Mouse (Mus musculus) kidney, adult 2 months (tissue): Measurements from ENCODE around the gene S1pr2.

Experiments
- CTCF ChIP-seq: fragments of 200-500 bp; conservative IDR thresholded peaks from 2 replicates; pipeline ENCODE4 v1.5.1; 2011; ENCODE audit warnings: low read depth, mild to moderate bottlenecking, control low read depth, low read length, moderate library complexity, mixed read lengths; ENCODE audit not compliant: insufficient read depth, insufficient read length
- POLR2A ChIP-seq: fragments of 200-500 bp; IDR thresholded peaks from one replicate; pipeline ENCODE4 v1.6.1; 2011; ENCODE audit warnings: low read depth, low read length, control low read depth

DNA sequence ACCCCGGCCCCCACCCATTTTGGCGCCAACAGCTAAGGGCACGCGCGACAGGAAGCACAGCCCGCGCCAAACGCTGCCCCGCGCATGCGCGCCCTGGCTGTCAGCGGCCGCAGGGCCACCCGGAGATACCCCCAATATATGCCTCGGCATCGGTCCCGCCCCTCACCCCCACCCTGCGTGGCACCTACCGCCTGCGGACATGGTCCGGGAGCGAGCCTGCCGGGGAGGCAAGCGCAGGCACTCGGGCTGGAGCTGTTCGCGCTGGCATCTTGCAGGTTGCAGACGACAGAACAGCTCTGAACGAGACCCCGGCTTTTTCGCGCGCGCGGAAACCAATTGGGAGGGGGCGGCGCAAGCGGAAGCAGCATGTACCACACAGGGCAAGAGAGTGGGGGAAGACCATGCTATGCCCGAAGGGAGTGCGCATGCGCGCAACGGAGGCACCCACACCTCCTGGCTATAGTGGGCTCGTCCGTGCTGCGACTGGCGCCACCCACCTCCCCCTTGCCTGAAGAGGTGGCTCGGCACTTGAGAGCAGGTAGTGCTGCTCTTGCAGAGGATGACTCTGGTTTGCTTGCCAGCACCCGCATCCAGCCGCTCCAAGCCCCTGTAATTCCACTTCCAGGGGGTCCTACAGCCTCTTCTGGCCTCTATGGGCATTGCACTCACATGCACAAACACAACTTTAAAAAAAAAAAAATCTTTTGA lies 23.9 kb downstream of the S1pr2 start:
- TF ChIP-seq POLR2A (no peak), CTCF (0 out of 2 replicates have a peak, but pooled peaks have one; percentile 17)
